Mouse (Mus musculus): ENCODE data around the gene Dnaja4. TPM values are rescaled to one million over a fixed set of nuclear protein-coding genes. Genes with fewer than 3 reads are reported as not detected.
A peak's percentile ranks its signal among the peaks of the same experiment; 100 is the strongest.

Dnaja4 gene
- polyA plus RNA-seq (2016; fragmentation: Nextera tagmentation; extraction: Ambion mirVana) = 7.1 and 7.2 TPM in 2 replicates

- Histone ChIP-seq H3K27ac (no peak within 1 kb of the TSS), H3K4me2 (replicated peaks) (peak within 1 kb of the TSS; percentile 91), H3K4me3 (peak within 1 kb of the TSS; percentile 71), H3K9me3 (no peaks in the 10 kb centered on the region), H3K9ac (peak within 1 kb of the TSS; percentile 74), H3K4me1 (peaks cover 7% of the 10 kb centered on the region), H3K36me3 (no peaks in the 10 kb centered on the region), H3K27me3 (peaks cover 29% of the 10 kb centered on the region)
- ATAC-seq (ENCODE audit: insufficient number of reproducible peaks, insufficient read depth, low FRiP score, low TSS enrichment) = no peak
- WGBS = 65% methylated on average over 17 of the region's 17 CpGs
These were observed at the start of gene Dnaja4 for GRCm38 (mm10) chr9:54698318-54699086. Dnaja4 (plus strand) TSS chr9:54698873.

- WGBS = 86% methylated on average over 1 of the region's 1 CpGs
- Histone ChIP-seq H3K4me2 (replicated peaks) (no peak overlapping the region), H3K27me3 (no peaks in the 10 kb centered on the region), H3K36me3 (no peaks in the 10 kb centered on the region), H3K9ac (no peak overlapping the region), H3K4me1 (no peaks in the 10 kb centered on the region), H3K27ac (no peak overlapping the region), H3K9me3 (no peaks in the 10 kb centered on the region), H3K4me3 (no peak overlapping the region)
- ATAC-seq (ENCODE audit: insufficient number of reproducible peaks, insufficient read depth, low FRiP score, low TSS enrichment) = no peak
These were observed 49.3 kb upstream of the Dnaja4 start for GRCm38 (mm10) chr9:54649360-54649759.

- H3K4me1 ChIP-seq = no peaks in the 10 kb centered on the region
- H3K4me2 ChIP-seq (replicated peaks) = no peak overlapping the region
- no peak overlapping the region for H3K9ac ChIP-seq
- no peaks in the 10 kb centered on the region for H3K9me3 ChIP-seq
- H3K27me3 ChIP-seq = no peaks in the 10 kb centered on the region
- WGBS = 74% methylated on average over 2 of the region's 2 CpGs
- no peaks in the 10 kb centered on the region for H3K36me3 ChIP-seq
- H3K27ac ChIP-seq = no peak overlapping the region
- ATAC-seq (ENCODE audit: insufficient number of reproducible peaks, insufficient read depth, low FRiP score, low TSS enrichment) = no peak
- no peak overlapping the region for H3K4me3 ChIP-seq
These were observed 45.9 kb upstream of the Dnaja4 start for GRCm38 (mm10) chr9:54652778-54653177.

GRCm38 (mm10) chr9:54655846-54656245 lies 42.8 kb upstream of the Dnaja4 start:
- no peak for ATAC-seq (ENCODE audit: insufficient number of reproducible peaks, insufficient read depth, low FRiP score, low TSS enrichment)
- Histone ChIP-seq H3K9me3 (no peaks in the 10 kb centered on the region), H3K9ac (no peak overlapping the region), H3K4me2 (replicated peaks) (no peak overlapping the region), H3K27me3 (no peaks in the 10 kb centered on the region), H3K36me3 (no peaks in the 10 kb centered on the region), H3K27ac (no peak overlapping the region), H3K4me3 (no peak overlapping the region), H3K4me1 (no peaks in the 10 kb centered on the region)
- 75% methylated on average over 2 of the region's 2 CpGs for WGBS

GRCm38 (mm10) chr9:54656402-54656801 lies 42.3 kb upstream of the Dnaja4 start:
- Histone ChIP-seq H3K4me2 (replicated peaks) (no peak overlapping the region), H3K9ac (no peak overlapping the region), H3K4me3 (no peak overlapping the region), H3K9me3 (no peaks in the 10 kb centered on the region), H3K27me3 (no peaks in the 10 kb centered on the region), H3K27ac (no peak overlapping the region), H3K4me1 (0 out of 2 replicates have a peak, but pooled peaks cover under 1% of the 10 kb centered on the region), H3K36me3 (no peaks in the 10 kb centered on the region)
- 87% methylated on average over 6 of the region's 6 CpGs for WGBS
- no peak for ATAC-seq (ENCODE audit: insufficient number of reproducible peaks, insufficient read depth, low FRiP score, low TSS enrichment)

DNA sequence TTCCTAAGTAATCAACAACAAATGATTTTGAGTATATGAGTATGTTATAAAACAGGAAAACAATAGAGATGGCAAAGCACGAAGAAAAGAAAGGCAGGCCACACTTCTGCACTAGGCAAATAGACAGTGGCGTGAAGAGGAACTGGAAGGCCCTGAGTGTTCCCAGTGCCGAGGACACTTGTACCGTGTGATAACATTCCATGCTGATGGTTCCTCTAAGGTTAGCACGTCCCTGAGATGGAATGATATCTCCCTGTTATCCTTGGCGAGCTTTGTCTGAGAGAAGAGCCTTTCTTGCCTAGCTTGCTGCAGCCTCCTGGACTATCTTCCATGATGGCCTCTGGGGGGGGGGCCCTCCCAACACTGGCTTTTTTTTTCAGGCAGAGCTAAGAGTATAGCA lies 39.9 kb upstream of the Dnaja4 start:
- Histone ChIP-seq H3K36me3 (no peaks in the 10 kb centered on the region), H3K27ac (no peak overlapping the region), H3K4me1 (0 out of 2 replicates have a peak, but pooled peaks cover 5% of the 10 kb centered on the region), H3K27me3 (no peaks in the 10 kb centered on the region), H3K4me2 (replicated peaks) (no peak overlapping the region), H3K9ac (no peak overlapping the region), H3K9me3 (no peaks in the 10 kb centered on the region), H3K4me3 (no peak overlapping the region)
- WGBS = 87% methylated on average over 6 of the region's 6 CpGs
- no peak for ATAC-seq (ENCODE audit: insufficient number of reproducible peaks, insufficient read depth, low FRiP score, low TSS enrichment)

GRCm38 (mm10) chr9:54661605-54662377 lies 36.9 kb upstream of the Dnaja4 start, which contains the start of gene Acsbg1:
Acsbg1 (minus strand) TSS chr9:54661870.
- H3K27me3 ChIP-seq = no peaks in the 10 kb centered on the region
- no peaks in the 10 kb centered on the region for H3K9me3 ChIP-seq
- ATAC-seq (ENCODE audit: insufficient number of reproducible peaks, insufficient read depth, low FRiP score, low TSS enrichment) = peak; percentile 64; the same call in 1 of the 2 replicates
- 0 out of 2 replicates have a peak, but pooled peaks cover 5% of the 10 kb centered on the region for H3K4me1 ChIP-seq
- WGBS = 21% methylated on average over 10 of the region's 10 CpGs
- H3K4me2 ChIP-seq (replicated peaks) = peak within 1 kb of the TSS; percentile 22; the same call in 1 of the 2 replicates
- no peaks in the 10 kb centered on the region for H3K36me3 ChIP-seq
- H3K4me3 ChIP-seq = no peak within 1 kb of the TSS
- no peak within 1 kb of the TSS for H3K27ac ChIP-seq
- H3K9ac ChIP-seq = no peak within 1 kb of the TSS

DNA sequence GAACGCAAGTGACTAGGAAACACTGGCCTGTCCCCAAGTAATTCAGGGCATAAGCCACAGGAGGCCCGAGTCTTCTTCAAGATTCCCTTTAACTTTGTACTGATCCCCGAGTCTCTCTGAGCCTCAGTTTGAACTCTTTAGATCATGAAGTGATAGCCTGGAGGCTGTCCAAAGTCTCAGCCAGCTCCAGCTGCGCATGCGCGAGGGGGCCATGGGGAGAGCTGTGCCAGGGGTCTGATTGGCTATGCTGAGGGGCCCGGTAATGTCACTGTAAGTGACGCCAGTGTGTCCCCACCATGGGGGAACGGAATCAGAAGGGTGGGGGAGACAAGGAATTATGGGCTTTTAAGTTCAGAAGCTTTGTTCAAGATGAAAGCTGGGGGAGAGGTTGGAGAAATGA lies 34.3 kb upstream of the Dnaja4 start:
- Histone ChIP-seq H3K4me1 (0 out of 2 replicates have a peak, but pooled peaks cover 5% of the 10 kb centered on the region), H3K27ac (no peak overlapping the region), H3K27me3 (no peaks in the 10 kb centered on the region), H3K9ac (no peak overlapping the region), H3K9me3 (no peaks in the 10 kb centered on the region), H3K4me2 (replicated peaks) (no peak overlapping the region), H3K36me3 (no peaks in the 10 kb centered on the region), H3K4me3 (no peak overlapping the region)
- ATAC-seq (ENCODE audit: insufficient number of reproducible peaks, insufficient read depth, low FRiP score, low TSS enrichment) = no peak
- 77% methylated on average over 9 of the region's 9 CpGs for WGBS

- no peaks in the 10 kb centered on the region for H3K27me3 ChIP-seq
- 92% methylated on average over 3 of the region's 3 CpGs for WGBS
- no peaks in the 10 kb centered on the region for H3K9me3 ChIP-seq
- H3K4me2 ChIP-seq (replicated peaks) = no peak overlapping the region
- no peak overlapping the region for H3K4me3 ChIP-seq
- H3K9ac ChIP-seq = no peak overlapping the region
- 0 out of 2 replicates have a peak, but pooled peaks cover 5% of the 10 kb centered on the region for H3K4me1 ChIP-seq
- no peak for ATAC-seq (ENCODE audit: insufficient number of reproducible peaks, insufficient read depth, low FRiP score, low TSS enrichment)
- H3K36me3 ChIP-seq = no peaks in the 10 kb centered on the region
- H3K27ac ChIP-seq = no peak overlapping the region
These were observed 32.6 kb upstream of the Dnaja4 start for GRCm38 (mm10) chr9:54666116-54666515.

DNA sequence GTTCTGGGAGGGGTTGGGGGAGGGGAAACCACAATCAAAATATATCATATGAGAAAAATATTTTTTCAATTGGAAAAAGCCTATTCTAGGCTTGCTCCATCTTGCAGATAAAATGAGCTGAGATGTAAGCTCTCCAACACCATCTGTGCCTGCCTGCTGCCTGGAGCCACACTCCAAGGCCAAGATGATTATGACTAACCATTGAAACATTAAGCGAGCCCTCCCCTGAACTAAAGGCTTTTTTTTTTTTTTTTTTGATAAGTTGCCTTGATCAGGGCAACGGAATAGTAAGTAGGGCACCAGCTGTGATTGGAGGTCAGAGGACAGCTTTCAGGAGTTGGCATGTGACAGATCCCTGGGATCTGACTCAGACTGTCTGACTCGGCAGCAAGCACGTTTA lies 30.2 kb upstream of the Dnaja4 start:
- no peaks in the 10 kb centered on the region for H3K4me1 ChIP-seq
- ATAC-seq (ENCODE audit: insufficient number of reproducible peaks, insufficient read depth, low FRiP score, low TSS enrichment) = no peak
- H3K9me3 ChIP-seq = no peaks in the 10 kb centered on the region
- H3K4me2 ChIP-seq (replicated peaks) = no peak overlapping the region
- no peak overlapping the region for H3K4me3 ChIP-seq
- 67% methylated on average over 4 of the region's 4 CpGs for WGBS
- no peak overlapping the region for H3K9ac ChIP-seq
- H3K36me3 ChIP-seq = no peaks in the 10 kb centered on the region
- no peak overlapping the region for H3K27ac ChIP-seq
- no peaks in the 10 kb centered on the region for H3K27me3 ChIP-seq

GRCm38 (mm10) chr9:54671962-54672361 lies 26.7 kb upstream of the Dnaja4 start:
- no peak for ATAC-seq (ENCODE audit: insufficient number of reproducible peaks, insufficient read depth, low FRiP score, low TSS enrichment)
- no peaks in the 10 kb centered on the region for H3K36me3 ChIP-seq
- no peak overlapping the region for H3K4me2 ChIP-seq (replicated peaks)
- H3K27ac ChIP-seq = no peak overlapping the region
- no peaks in the 10 kb centered on the region for H3K9me3 ChIP-seq
- 86% methylated on average over 3 of the region's 3 CpGs for WGBS
- H3K4me3 ChIP-seq = no peak overlapping the region
- H3K27me3 ChIP-seq = no peaks in the 10 kb centered on the region
- H3K9ac ChIP-seq = no peak overlapping the region
- no peaks in the 10 kb centered on the region for H3K4me1 ChIP-seq

DNA sequence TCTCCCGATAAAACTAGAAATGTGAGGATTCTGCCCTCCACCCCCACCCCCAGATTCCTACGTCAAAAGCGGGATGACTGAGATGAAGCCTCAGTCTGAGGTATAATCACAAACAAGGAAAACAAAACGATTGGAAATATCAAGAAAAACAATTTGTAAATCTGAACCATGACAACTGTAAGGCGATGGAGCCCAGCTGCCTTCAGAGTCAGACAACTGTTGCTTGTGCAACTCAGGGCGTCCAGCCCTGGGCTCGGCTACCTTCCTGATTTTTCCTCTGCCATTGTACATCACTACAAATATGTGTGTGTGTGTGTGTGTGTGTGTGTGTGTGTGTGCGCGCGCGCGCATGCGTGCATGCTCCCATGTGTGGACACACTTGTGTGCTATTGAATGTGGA lies 24.8 kb upstream of the Dnaja4 start:
- H3K27me3 ChIP-seq = peaks cover 6% of the 10 kb centered on the region
- no peaks in the 10 kb centered on the region for H3K36me3 ChIP-seq
- ATAC-seq (ENCODE audit: insufficient number of reproducible peaks, insufficient read depth, low FRiP score, low TSS enrichment) = no peak
- 90% methylated on average over 13 of the region's 13 CpGs for WGBS
- H3K4me3 ChIP-seq = no peak overlapping the region
- H3K4me1 ChIP-seq = no peaks in the 10 kb centered on the region
- H3K4me2 ChIP-seq (replicated peaks) = no peak overlapping the region
- H3K27ac ChIP-seq = no peak overlapping the region
- H3K9ac ChIP-seq = no peak overlapping the region
- no peaks in the 10 kb centered on the region for H3K9me3 ChIP-seq
